Mouse (Mus musculus): ENCODE results near the gene Sypl2. TPM values are rescaled to one million over a fixed set of nuclear protein-coding genes. Genes with fewer than 3 reads are reported as not detected.

Sypl2 gene
- total RNA-seq, 2 experiments from 2014 or later, result 1.2 to 1.6 TPM

DNA sequence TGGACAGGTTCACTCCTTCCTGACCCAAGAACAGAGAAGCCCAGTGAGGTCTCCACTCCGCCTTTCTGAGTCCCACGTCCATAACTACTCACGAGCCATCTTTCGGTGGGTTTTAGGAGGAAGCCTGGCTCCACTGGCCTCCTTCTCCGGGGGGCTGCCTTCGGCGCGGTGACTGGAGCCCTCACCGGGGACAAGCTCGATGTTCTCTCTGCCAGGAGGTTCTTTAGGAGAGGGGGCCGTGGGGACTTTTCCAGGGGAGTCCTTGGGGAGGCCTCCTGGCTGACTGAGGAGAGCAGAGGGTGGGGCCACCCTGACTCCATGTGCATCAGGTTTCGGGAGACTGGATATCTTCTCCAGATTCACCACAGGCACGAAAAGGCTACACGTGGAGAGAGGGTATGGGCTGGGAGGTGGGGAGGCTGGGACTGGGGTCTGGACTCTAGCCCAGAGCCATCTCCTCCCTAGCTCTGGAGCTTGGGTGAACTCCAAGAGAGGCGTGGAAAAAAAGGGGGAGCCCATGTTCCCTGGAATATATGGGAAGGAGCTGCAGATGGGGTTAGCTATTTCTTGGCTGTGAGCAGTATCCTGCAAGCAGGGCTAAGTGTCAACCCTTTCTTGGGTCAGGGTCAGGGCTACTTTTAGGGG is 19.6 kb downstream of the Sypl2 start:
- peak in 1 of 2 experiments; percentile 23 for DNase-seq (ENCODE audit: low spot score in 2 of 2)

GRCm38 (mm10) chr3:108205601-108206000 is 20.8 kb downstream of the Sypl2 start:
- DNase-seq (ENCODE audit: low spot score in 2 of 2), result no peak

GRCm38 (mm10) chr3:108204470-108204869 is 22.0 kb downstream of the Sypl2 start:
- DNase-seq (ENCODE audit: low spot score in 2 of 2), result peak in 1 of 2 experiments; percentile 6

- peak; percentile 86 for DNase-seq (ENCODE audit: low spot score in 2 of 2)
Observed at GRCm38 (mm10) chr3:108203621-108204325, 22.7 kb downstream of the Sypl2 start.

GRCm38 (mm10) chr3:108203212-108203611 is 23.2 kb downstream of the Sypl2 start:
- no peak for DNase-seq (ENCODE audit: low spot score in 2 of 2)

- DNase-seq (ENCODE audit: low spot score in 2 of 2), result no peak
Observed at GRCm38 (mm10) chr3:108202506-108202905, 23.9 kb downstream of the Sypl2 start.

DNA sequence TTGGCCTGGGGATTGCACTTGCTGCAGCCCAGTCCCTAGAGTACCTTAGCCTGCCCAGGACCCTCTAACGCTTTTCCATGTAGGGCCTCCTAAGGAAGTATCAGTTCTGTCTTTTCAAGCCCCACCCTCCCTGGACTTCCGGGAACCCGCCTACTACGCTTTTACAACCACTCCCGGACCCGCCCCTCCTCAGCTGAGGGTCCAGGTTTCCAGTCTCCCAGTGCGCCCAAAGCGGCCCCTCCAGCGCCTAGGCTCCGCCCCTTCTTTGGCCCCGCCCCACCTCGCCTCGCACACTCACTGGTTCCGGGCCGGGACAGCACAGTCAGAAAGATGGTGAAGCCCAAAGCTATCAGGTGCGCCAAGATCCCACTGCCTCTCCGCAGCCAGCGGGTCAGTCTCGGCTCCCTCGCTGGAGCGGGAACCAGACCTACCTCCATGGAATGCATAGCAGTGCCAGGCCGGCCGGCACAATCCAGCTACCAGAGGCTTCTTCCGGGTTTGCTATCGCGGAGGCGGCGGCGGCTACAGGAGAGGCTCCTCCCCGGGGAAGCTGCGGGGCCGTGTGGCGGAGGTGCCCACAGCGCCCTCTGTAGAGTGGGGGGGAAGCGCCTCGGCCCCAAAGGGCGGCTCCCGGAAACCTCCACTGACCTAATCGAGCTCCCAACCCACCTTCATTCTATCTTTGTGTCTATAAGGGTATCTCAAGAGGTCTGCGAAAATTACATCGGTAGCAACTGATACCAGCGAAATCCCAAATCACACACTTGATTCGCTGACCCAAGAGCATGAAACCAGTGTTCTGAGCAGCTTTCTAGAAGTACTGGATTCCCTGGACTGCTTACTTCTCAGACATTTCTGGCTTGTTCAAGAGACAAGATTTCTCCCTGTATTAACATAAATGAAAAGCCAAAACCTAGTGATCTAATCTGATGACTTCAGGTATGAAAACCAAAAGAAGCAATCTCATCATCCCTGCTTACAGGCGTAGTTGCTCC is 25.8 kb downstream of the Sypl2 start, which contains the start of gene Cyb561d1:
Cyb561d1 (minus strand) TSS at position 884 of the 995 bp plus-strand sequence.
- DNase-seq (ENCODE audit: low spot score in 2 of 2), result peak; percentile 88 to 94

DNA sequence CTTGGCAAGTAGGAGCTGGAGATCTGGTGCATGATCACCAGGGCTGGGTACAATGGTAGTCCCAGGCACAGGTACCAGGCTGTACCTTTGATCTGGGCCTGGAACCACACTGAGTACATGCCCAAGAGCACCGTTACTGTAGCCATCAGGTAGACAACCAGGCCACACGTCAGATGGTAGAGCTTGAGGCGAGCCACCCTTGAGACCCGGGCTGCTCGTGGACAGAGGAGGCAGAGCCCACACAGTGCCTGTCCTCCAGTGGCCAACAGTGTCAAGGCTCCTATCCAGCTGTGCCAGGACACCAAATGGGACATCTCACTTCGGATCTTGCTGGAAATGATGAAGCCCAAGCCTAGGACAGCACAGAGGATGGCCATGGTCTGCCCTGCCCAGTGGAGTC is 27.2 kb downstream of the Sypl2 start:
- DNase-seq (ENCODE audit: low spot score in 2 of 2), result no peak

DNA sequence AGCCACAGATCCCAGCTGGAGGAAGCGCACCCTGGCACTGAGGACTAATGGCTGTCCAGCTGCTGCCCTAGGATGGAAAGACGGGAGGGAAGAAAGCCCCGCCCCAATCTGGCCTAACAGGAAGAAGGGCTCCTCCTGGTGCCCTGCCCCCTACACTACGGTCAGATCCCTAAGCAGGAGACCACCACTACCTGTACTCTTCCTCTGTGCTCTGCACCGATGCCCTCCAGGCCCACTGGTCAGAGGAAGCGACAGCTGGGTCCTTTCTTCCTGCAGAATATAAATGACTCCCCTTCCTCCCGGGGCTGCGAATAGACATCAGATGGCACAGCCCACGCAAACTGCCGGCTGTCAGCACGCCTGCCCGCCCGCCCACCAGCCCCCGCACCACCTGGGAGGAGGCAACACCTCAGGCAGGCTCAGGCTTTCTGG is 29.4 kb downstream of the Sypl2 start:
- peak; percentile 72 to 76 for DNase-seq (ENCODE audit: low spot score in 2 of 2)

GRCm38 (mm10) chr3:108195941-108196590 is 30.4 kb downstream of the Sypl2 start:
- DNase-seq (ENCODE audit: low spot score in 2 of 2), result peak; percentile 61 to 66

DNA sequence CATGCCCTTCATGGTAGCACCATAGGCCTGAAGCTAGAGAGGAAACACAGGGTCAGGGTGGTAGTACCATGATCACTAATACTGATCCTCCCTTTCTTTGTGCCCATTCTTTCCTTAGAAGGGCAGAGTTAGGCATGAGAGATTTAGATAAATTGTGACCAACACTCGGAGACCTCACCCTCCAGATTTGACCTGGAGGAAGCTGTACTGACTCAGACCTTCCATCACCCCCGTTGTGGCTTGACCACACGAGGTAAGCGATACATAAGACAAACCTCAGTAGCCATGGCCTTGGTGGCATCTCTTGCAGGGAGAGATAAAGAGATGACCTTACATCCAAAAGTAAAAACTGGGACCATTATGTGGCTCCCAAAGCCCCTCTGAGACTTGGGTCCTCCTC is 31.2 kb downstream of the Sypl2 start:
- no peak for DNase-seq (ENCODE audit: low spot score in 2 of 2)

- DNase-seq (ENCODE audit: low spot score in 2 of 2), result no peak
Observed at GRCm38 (mm10) chr3:108193686-108194085, 32.8 kb downstream of the Sypl2 start.

DNA sequence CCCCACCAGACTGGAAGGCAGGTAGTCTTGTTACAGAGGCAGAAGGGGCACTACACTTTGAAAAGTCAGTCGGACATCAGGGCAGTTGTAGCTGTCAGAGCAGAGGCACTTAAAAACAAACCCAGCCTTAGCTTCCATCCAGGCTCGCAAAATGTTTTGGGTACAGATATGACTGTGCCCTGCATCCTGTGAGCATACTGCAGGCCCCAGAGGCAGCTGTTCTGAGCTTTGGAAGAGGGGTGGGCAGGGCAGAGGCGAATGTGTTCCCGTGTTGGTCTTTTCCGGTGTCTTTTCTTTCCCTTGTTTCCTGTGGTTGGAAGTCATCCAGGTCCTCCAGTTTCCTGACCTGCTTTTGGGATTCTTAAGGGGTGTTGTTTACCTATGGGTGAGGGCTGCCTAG is 36.6 kb downstream of the Sypl2 start:
- DNase-seq (ENCODE audit: low spot score in 2 of 2), result no peak

- no peak for DNase-seq (ENCODE audit: low spot score in 2 of 2)
Observed at GRCm38 (mm10) chr3:108188716-108189490, 37.5 kb downstream of the Sypl2 start.

GRCm38 (mm10) chr3:108187111-108187795 is 39.2 kb downstream of the Sypl2 start:
- peak; percentile 19 to 32 for DNase-seq (ENCODE audit: low spot score in 2 of 2)

- DNase-seq (ENCODE audit: low spot score in 2 of 2), result peak; percentile 37 to 61
Observed at GRCm38 (mm10) chr3:108186098-108187047, 40.1 kb downstream of the Sypl2 start, which contains the start of gene Amigo1. Gene Amigo1 (plus strand): TSS chr3:108186335.

DNA sequence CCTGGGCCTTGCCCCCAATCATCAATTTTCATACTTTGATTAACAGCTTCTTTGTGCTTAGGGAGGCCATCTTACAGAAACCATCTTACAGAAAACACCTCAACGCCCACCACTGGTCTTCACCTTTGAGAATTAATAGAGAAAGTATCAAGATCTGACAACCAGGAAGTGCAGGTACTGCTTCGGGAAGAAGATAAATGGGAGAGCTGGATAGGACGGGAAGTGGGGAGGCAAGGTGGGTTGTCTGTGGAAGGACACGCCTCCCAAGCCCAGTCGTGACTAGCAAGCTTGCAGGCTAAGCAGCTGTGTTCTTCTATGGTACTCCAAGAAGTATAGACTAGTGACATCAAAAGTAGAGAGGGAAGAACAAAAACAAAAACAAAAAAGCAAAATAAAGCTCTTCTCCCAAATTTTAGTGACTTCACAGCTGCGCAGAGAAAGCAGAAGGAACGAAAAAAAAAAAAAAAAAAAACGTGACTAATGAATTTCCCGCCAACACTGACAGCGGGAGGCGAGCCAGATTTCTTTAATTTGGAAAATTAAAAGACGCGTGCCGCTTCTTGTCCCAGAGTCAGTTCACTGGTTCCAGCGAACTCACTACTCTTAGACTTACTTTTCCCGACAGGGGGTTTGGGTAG is 40.9 kb downstream of the Sypl2 start:
- no peak for DNase-seq (ENCODE audit: low spot score in 2 of 2)

DNA sequence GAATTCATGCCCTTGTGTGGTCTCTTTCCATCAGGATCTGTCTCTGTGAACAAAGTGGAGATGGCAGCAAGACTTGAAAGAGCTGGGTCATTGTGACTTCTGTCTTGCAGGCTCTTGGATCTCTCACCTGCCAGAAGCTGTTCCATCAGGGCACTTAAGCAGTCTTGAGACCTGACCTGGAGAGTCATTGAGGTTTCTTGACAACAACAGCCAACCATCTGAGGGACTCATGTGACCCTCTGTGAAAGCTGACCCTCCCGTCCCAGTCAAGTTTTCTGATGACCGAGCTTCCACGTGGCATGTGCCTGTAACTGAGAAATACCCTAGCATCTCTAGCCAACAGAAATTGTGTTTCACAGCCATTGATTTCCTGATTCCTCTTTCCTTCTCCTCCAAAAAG is 41.7 kb downstream of the Sypl2 start:
- DNase-seq (ENCODE audit: low spot score in 2 of 2), result no peak
